Mouse (Mus musculus) adipocyte (in vitro differentiated cells): ENCODE data around the gene Hspg2.

Experiments
- DNase-seq: peaks from one replicate; pipeline ENCODE4 v3.0.0-alpha.2; 2016; ENCODE audit warnings: low spot score

The Hspg2 gene

DNA sequence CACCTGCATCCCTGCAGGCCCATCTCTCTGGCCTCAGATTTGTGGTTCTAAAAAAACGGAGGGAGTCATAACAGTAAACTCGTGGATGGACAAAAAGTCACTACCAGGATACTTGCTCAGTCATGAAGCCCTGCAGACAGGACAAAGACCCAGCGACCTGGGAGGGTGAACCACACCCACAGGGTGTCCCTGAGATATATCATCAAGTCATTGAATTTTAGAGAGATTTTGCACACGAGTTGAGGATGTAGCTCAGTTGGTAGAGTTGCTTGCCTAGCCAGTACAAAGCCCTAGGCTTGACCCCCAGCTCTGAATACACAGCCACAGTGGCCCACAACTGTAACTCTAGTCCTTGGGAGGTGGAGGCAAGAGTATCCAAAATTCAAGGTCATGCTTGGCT is 7.4 kb upstream of the Hspg2 start:
- no peak for DNase-seq

DNA sequence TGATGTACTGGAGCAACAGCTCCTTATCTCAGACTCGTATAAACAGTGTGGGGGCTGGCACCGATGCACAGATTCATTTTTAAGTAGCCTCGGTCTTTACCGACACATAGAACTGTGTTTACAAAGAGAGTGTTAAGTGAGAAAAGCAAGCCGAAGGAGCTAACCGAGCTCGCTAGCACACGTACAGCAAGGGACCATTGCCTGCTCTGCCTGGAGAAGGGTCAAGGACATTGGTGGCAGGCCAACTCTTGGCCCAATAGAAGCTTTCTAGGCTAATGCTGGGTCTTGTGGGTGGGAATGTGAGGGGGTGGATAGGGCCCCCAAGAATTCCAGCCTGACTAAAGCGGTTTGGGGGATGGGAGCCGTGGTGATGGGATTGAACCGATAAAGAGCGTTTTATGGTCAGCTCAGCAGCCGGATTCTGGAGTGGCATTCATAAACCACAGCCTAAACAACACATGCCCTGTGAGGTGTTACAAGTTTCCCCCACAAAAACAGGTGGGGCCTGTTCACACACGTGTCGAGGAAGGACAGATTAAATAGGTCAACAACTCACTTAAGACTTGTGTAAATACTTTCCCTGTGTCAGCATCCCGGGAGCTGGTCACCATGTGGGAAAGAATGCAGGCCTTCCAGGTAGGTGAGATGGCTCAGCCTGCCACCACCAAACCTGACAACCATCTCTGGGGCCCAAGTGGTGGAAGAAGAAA is 6.4 kb upstream of the Hspg2 start:
- DNase-seq = no peak

DNA sequence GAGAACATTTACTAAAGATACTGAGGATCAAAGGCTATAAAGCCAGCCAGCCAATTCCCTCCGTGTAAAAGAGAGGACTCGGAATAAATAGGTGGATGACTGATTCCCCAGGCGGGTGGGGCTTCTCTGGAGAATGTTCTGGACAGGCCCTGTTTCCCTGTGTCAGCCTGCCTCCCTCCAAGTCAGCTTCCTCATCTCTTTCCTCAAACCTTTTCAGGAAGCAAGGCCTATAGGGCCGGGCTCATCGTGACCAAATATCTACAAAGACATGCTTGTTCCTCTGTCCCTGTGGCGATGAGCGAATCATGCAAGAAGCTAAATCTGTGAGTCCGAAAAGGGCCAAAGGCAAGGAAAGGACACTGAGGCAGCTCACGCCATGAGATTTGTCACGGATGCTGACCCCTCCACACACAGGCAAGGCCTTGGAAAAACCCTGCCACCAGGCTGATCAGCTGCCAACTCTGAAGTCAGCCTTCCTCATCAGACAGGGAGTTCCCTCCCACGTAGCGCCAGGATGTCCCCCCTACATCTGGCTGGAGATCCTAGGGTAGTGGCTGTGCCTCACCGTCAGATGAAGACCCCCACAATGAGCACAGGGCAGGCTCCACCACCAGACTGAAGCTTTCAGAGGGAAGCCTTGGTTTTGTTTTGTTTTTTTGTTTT is 3.3 kb upstream of the Hspg2 start:
- DNase-seq = no peak

DNA sequence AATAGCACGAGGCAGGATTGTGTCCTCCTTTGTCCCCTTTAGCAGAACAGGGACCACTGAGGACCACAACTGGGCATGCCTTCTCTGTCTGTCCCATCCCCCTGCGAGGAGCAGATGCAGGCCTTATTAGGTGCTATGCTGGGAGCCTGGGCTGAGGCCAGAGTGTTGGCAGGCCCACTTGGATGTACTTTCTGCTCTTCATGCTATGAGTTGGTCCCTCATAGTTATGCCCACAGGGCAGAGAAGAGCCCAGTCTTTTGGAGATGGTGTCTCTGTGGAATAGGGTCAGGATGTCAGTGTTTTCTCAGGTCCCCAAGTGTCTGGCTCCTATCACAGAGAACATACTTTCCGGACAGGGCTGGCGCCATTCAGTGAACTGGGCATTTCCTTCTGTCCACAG is 1.6 kb upstream of the Hspg2 start:
- DNase-seq = no peak

DNA sequence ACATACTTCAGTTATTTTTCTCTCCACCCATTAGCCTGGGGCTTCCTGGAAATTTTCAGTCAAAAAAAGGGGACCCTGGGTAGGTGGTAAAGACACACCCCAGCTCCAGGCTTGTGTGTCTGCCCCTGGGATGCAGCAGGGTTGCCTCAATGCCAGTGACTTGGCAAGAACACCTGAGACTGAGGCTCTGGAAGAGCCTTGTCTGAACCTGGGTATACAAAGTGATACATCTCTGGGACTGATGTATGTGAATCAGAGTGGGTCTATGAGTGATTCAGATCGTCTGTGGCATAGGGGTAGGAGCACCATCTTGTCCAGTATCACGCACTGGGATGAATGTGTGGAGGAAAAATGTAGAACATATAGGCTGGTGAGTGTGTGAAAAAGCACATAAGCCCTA is 1.0 kb upstream of the Hspg2 start:
- no peak for DNase-seq

DNA sequence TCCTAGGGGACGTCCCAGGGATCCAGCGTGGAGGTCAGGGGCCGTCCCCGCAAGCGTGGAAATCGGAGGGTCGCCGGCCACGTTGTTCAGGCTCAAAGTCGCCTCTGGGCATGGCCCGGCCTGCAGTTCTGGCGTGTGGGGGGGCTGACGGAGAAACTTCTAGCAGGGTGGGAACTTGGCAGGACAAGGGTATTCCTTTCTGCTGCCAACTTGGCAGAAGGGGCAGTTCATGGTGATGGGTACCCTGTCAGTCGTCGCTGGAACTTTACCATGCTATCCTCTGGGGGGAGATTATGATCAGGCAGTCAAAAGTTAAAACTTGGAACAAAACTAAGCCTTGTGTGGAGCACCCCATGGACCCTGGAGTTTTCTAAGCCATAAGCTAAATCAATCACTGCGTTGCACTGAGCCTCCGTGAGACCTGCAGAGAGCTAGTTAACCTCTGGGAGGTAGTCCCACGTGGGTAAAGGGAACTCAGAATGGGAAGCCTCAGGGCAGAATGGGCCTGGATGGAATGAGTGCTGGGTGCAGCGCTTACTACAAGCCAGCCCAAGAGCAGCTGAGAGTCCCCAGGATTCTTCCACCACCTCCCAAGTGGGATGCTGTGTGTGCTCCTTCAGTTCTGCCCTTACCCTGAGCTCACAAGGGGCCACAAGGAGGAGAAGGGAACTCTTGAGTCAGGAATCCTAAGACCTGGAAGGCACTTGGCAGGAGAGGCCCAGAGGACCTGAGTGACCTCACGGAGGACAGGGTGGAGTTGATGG is 694 bp downstream of the Hspg2 start:
- peak; percentile 55 for DNase-seq

DNA sequence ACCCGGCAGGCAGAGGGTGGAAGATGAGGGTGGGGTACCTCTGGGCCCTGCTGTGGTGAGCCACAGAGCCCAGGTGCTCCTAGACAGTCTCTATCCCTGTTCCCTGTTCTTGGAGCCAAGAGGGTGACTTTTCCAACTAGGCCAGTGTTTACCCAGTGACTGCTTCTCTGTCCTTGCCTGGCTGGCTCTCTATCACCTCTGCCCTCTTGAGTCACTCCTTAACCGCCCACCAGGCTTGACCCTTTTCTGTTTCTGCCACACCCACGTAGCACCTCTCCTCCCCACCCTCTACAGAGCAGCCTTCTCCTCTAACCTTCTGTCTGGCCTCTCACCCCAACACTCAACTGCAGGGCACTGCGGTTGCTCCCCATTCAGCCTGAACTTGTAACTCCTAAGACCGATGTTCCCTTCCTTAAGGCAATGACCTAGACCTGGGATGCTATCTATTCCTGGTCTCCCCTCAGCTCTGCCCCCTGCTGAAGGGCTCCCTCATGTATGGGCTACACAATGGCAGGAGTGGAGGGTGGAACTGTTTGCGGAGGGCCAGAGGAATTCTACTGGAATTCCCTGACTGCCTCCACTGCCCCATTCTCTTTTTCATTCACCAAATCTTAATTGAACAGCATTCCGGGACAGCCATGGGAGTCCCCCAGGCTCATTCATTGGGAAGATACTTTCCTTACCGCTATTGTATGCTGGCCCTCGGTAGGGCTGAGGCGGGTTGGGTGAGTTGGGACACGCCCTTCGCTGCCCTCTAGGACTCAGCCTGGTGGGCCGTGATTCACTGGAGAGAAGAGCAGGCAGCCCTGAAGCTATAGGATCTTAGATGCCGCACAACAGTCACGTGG is 1.5 kb downstream of the Hspg2 start:
- no peak for DNase-seq

DNA sequence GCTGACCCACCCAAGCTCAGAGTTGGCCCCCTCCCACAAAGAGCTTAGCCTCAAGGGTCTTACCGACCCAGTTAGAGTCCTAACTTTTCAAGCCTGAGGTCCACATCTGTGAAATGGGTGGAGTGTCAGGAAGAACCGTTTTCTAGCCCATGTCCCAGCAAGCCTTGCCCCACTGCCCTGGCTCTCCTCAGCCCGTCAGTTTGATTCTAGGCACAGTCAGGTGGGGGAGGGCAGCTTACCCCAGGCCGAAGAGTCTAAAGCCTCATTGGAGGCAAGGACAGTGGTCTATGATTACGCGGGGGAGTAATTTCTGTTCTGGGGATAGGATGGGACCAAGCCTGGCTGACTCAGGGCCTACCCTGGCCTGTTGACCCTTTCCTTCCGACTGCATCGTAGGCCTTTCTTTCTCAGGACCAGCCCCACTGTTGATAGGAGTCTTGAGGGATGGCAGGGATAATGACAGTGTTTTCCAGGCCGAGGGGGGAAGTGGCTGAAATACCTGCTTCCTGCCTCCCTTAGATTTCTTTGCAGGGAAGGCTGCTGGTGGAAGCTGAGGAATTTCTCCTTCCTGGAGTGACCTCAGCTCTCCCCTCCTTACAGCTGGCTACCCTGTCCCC is 2.2 kb downstream of the Hspg2 start:
- no peak for DNase-seq

DNA sequence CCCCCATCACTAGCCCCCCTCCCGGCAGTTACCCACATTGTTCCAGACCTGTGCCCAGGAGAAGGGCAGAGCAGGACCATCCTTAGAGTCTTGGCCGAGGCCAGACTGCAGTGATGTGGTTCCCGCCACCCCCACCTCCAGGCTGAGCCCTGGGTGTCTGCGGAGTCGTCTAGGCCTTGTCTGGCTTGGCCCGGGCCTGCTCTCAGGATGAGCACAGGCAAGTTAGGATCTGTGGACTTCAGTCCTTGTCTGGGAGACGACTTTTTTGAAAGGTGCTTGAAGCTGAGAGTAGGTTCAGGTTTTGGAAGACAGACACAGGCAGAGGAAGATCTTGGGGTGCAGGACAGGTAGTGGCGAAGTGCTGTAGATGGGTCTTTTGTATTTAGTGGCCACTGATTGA is 2.8 kb downstream of the Hspg2 start:
- DNase-seq = no peak

DNA sequence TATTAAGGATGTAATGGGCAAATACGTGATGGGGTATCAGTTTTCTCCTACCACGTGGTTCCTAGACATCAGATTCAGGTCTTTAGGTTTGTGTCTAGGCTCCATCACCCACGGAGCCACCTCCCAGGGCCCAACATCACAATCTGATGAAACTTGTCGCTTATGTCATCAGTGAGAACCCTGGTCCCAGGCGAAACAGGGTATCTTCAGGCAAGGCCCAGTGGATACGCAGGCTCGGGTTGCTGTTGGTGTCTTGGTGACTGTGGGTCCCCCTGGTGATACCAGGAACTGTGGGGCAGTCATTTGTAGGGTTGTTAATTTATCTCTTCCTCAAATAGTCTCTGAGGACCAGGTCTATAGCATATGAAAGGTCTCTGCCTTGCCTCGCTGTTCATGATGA is 4.7 kb downstream of the Hspg2 start:
- DNase-seq = no peak

DNA sequence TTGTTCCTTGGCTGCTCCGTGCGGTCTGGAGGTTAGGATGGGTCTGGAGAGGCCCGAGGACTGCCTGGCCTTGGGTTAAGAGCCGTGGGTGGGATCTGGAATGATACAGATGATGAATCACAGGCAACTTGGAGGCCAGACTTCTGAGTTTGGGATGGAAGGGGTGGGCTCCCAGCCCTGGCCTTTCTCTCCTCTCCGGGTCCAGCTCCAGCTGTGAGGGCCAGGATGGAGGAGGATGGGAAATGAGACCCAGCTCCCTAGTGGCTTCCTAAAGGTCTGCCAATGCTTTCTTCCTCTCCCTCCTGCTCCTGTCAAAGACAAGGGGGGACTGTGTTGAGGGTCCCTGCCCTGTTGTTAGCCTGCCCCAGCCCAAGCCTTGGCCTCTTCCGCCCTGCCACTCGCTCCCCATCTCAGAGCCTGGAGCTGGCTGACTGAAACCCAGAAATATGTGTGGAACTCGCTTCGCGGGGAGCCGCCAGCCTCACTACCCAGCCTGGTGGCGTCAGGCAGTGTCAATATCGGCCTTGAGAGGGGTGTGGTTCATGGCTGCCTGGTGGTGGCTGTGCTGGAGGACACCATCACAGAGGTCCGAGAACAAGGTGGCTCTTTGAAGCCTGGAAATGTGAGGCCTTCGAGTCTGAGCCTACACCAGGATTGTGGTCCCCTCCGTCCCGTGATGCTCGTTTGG is 5.3 kb downstream of the Hspg2 start:
- no peak for DNase-seq

DNA sequence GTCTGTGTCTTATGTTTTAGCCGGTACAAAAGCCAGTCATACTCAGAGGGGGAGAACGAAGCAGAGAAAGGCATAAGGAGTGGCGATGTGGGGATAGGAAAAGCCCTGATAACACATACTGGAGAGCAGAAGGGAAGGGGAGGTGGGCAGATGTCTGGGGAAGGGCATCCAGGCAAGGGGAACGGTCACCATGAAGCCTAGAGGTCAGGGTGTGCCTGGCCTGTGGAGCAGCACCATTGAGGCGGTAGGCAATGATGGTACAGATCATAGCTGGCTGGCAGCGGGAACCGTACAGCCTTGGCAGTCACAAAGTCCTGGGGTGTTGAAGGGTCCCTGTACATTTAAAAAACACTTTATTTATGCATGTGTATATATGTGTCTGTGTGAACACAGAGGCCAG is 6.1 kb downstream of the Hspg2 start:
- DNase-seq = no peak

DNA sequence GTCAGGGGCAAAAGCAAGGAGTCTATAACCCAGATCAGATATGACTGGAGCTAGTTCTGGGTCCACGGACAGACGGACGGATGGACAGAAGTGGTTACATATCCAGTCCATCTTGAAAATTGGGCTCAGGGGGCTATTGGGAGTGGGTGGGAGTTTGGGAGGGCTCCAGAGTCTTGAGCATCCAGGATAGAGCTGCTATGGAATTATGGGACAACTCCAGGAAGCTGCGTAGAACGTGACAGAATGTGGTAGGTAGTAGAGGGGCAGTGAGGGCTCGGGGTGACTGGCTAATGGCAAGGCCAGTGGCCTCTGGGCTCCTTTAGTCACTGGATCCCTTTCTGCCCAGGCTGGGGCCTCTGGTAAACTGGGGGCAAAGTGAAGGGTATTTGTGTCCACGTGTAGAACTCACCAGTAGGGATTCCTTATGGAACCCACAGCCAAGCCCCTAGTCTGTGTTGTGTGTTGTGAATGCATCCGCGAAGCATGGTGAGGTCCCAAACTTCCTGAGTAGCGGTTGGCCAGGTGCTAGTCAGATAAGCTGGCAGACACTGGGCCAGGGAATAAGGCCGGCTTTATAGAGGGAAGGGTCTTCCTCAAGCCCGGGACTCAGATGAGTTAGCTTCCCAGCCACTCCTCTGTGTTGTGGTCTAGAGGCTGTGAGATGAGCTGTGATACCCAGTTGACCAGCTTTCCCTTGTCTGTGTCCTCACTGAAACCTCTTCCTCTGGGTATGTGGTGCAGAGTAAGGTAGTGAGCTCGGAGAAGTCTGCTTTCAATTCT is 6.9 kb downstream of the Hspg2 start:
- DNase-seq = no peak

DNA sequence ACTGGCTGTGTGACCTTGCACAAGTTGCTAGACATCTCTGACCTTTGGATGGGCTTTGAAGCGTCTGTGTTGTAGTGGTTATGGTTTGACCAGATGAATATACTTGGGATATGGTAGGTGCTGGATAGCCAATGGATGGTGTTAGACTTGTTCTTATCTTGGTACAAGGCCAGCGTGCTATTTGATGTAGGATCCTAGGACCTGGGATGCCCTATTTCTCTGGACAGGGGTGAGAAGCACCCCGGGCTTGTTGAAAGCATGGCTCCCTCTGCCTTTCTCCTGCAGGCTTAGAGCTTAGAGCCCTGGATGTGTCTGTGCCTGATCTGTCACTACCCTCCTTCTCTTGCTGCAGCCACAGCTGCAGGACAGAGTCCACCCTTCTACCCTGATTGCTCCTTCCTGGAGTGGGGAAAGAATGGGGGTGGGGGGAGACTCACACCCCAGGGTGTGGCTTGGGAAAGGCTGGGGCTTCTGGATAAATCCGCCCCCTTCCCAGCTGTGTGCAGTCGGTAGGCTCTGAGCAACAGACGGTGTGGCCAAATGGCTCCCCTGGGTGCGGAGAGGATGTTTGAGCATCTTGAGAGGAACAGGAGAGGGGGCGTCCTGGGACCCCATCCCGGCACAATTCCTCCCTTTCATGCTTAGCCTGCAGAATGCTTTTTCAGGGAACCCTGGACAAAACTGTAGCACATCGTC is 7.6 kb downstream of the Hspg2 start:
- DNase-seq = peak; percentile 61

DNA sequence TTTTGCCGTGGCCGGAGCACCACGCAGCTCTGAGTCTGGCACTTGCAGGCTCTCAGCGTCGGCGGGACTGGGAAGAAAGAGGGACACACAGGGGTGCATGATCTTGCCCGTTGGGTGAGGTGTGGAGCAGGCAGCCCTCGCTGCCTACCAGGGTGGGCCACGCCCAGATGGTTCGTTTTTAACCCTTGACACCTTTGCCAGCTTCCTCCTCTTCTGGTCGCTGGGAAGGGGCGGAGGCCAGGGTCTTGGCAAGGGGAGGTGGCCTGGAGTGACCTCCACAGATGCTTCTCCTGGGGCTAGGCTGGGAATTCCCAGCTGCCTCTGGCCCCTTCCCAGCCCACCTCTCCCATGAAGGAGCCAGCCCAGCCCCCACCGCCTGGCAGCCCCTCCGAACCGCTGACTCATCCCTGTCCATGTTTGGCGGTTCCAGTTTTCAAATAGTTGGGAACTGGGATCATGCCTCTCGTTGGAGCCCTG is 8.2 kb downstream of the Hspg2 start:
- DNase-seq = no peak

DNA sequence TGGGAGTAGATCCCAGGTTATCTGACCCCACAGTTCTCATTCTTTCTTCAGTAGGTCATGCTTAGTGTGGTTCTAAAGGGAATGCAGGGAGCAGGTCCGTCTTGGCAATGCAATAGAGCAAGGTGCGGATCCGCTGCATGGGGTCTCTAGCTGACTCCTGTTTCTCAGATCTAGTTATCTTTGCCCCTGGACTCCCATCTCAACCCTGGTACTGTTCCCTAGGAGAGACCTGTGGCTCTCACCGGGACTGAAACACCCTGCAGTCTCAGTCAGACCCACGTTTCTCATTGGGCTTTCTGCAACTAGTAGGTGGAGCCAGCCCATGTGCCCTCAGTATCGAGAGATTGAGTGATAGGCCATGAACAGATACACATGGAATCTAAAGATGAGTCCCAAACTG is 9.0 kb downstream of the Hspg2 start:
- DNase-seq = no peak

DNA sequence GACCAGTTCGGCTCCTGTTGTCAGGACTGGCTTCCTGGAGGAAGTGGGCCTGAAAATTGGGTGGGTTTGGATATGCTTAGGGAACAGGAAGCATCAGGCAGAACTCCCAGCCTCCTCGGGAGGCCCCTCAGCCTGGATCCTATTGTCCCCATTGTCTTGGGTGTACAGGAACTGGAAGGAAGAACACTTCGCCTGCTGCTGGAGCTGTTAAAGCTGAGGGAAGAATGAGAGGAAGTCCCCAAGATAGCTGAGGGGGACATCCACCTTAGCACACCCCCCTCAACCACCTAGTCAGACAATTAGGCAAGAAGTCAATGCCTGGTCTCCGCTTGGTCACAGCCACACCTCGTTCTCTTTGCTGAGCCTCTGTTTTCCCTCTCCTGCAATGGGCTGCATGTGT is 9.7 kb downstream of the Hspg2 start:
- DNase-seq = no peak

DNA sequence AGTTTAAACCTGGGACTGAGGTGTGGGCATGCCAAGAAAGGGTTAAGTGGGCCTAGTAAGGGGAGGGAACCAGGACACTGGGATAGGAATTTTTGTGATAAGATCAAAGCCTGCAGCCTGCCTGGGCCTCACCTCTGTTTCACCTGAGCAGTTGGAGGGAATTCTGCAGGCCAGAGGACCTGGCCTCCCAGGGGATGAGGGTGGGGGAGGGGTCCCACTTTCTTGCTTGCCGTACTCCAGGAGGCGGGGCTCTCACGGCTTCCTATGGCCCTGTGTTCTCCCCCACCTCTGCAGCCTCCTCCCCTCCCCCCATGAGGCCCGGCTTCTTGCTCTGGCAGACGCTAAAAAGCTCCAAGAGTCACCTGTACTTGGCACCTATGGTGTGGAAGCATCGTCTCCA is 11.2 kb downstream of the Hspg2 start:
- no peak for DNase-seq

DNA sequence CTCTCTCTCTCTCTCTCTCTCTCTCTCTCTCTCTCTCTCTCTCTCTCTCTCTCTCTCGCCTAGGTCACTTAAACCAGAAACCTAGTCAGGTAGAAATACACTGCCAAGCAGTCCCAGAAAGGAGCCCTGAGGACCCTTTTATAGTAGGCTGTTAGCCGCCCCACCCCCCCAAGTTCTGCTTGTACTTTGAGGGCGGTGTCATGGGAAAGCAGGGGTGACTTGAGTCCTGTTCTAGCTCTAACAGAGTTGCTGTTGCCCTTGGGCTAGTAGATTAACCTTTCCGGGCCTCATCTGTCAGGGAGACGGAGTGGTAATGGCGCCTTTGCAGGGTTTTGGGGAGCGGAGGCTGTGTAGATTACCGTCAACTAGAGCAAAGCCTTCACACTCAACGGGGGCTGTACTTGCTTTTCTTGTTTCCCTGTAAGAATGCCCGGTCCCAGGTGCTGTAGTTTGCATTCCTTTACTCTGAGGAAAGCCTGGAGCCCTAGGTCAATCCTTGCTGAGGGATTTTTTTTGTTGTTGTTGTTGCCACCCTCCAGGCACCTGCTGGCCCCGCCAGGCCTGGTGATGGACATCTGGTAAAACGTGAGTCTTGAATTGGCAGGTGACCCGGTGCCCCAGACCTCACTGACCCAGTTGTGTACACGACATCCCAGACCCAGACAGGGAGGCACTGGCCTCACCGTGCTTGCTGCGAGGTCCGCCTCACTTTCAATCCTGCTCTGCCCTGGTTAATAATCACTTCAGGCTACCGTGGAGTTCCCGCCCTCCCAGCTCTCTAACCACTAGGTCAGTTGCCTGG is 11.8 kb downstream of the Hspg2 start:
- no peak for DNase-seq
